Mouse (Mus musculus) kidney, adult 2 months (tissue): ENCODE data around the gene Paqr4. TPM values are rescaled to one million over a fixed set of nuclear protein-coding genes. Genes with fewer than 3 reads are reported as not detected.

Experiments
- DNase-seq: peaks from one replicate; pipeline ENCODE4 v3.0.0; 2021
- H3K27ac ChIP-seq: fragments of 200-500 bp; 2 replicates; pipeline ENCODE4 v1.5.1; 2012; ENCODE audit warnings: low read depth, low read length, control low read depth, inconsistent platforms; ENCODE audit not compliant: insufficient read depth
- H3K27me3 ChIP-seq: fragments of 200-500 bp; replicated peaks from 2 replicates; pipeline ENCODE4 v1.6.1; 2012; ENCODE audit warnings: mild to moderate bottlenecking, moderate library complexity, low read length, inconsistent platforms; ENCODE audit not compliant: control insufficient read depth, insufficient read depth
- H3K36me3 ChIP-seq: fragments of 200-500 bp; 2 replicates; pipeline ENCODE4 v1.6.1; 2012; ENCODE audit warnings: mild to moderate bottlenecking, moderate library complexity, low read length, inconsistent platforms; ENCODE audit not compliant: control insufficient read depth, insufficient read depth
- H3K4me1 ChIP-seq: fragments of 200-500 bp; 2 replicates; pipeline ENCODE4 v1.6.1; 2011; ENCODE audit warnings: low read length; ENCODE audit not compliant: control insufficient read depth, insufficient read depth
- H3K4me3 ChIP-seq: fragments of 200-500 bp; 2 replicates; pipeline ENCODE4 v1.5.1; 2011; ENCODE audit warnings: mild to moderate bottlenecking, low read depth, low read length, control low read depth; ENCODE audit not compliant: insufficient read depth
- CTCF ChIP-seq: fragments of 200-500 bp; conservative IDR thresholded peaks from 2 replicates; pipeline ENCODE4 v1.5.1; 2011; ENCODE audit warnings: low read depth, mild to moderate bottlenecking, control low read depth, low read length, moderate library complexity, mixed read lengths; ENCODE audit not compliant: insufficient read depth, insufficient read length
- POLR2A ChIP-seq: fragments of 200-500 bp; IDR thresholded peaks from one replicate; pipeline ENCODE4 v1.6.1; 2011; ENCODE audit warnings: low read depth, low read length, control low read depth
- WGBS: fragments of 180-500 bp; shearing (Covaris S2); methylation state at CpG from one replicate; pipeline ENCODE4 v1.1.7; 2018; 5-methylcytosine and 5-hydroxymethylcytosine counted together
- polyA plus RNA-seq: library from polyadenylated mRNA; depleted of rRNA; stranded (reverse); fragments of >200 nt; gene quantifications from 2 replicates; pipeline ENCODE4 v1.2.3, GENCODE M21; 2012; rRNA removed

The Paqr4 gene
- polyA plus RNA-seq = 9.7 and 10.8 TPM in 2 replicates

- Histone ChIP-seq H3K36me3 (no peaks in the 10 kb centered on the region), H3K4me1 (no peaks in the 10 kb centered on the region), H3K27me3 (peaks cover 1% of the 10 kb centered on the region; the same call in 1 of the 2 replicates), H3K4me3 (peak within 1 kb of the TSS; percentile 62), H3K27ac (no peak within 1 kb of the TSS)
- TF ChIP-seq POLR2A (no peak), CTCF (no peak)
- 6% methylated on average over 13 of the region's 13 CpGs for WGBS
- no peak for DNase-seq
Observed at GRCm38 (mm10) chr17:23740598-23741021, at the start of gene Paqr4. TSS of gene Paqr4 (minus strand) at chr17:23740867.

DNA sequence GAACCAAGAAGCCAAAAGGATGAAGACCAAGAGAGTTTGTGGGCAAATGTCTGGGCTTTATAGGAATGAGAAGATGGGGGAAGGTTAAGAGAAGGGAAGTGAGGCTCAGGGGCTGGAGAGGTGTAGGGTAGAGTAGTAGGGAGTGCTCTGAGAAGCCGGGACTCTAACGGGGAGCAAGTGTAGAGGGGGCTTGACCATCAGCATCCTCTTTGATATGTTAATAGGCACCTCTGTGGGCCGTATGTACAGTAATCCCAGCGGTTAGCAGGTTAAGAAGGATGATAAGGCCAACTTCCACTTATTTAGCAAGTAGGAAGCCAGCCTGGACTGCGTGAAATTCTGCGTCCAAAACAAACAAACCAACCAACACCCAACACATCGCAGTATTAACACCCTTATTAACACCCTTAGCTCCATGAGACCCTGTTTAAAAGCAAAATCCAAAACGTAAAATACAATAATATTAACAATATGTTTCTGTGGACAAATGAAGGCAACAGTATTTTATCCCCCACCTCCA, 49.1 kb upstream of the Paqr4 start:
- Histone ChIP-seq H3K36me3 (no peaks in the 10 kb centered on the region), H3K4me3 (peak overlapping the region; percentile 60), H3K4me1 (peaks cover 6% of the 10 kb centered on the region; the same call in 1 of the 2 replicates), H3K27me3 (no peaks in the 10 kb centered on the region), H3K27ac (peak overlapping the region; percentile 57; the same call in 1 of the 2 replicates)
- WGBS = 37% methylated on average over 8 of the region's 8 CpGs
- no peak for DNase-seq
- no peak for TF ChIP-seq CTCF
- no peak for TF ChIP-seq POLR2A

DNA sequence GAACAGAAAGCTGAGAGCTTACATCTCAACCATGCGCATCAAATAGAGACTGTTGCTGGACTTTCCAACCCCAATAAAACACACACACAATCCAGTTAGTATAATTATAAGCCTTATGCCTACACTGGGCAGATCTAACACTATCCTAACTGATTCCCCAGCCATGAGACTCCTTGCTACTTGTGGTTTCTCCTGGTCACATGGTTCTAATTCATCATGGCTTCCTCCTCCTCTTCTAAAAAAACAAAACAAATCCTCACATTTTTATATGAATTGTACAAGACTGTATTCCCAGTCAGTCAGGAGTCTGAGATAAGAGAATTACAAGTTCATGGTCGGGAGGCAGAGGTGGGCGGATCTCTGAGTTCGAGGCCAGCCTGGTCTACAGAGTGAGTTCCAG, 48.3 kb upstream of the Paqr4 start:
- Histone ChIP-seq H3K4me3 (no peak overlapping the region), H3K36me3 (no peaks in the 10 kb centered on the region), H3K27me3 (no peaks in the 10 kb centered on the region), H3K27ac (no peak overlapping the region), H3K4me1 (peaks cover 6% of the 10 kb centered on the region; the same call in 1 of the 2 replicates)
- WGBS = 95% methylated on average over 4 of the region's 4 CpGs
- no peak for TF ChIP-seq CTCF
- TF ChIP-seq POLR2A = no peak
- DNase-seq = no peak

DNA sequence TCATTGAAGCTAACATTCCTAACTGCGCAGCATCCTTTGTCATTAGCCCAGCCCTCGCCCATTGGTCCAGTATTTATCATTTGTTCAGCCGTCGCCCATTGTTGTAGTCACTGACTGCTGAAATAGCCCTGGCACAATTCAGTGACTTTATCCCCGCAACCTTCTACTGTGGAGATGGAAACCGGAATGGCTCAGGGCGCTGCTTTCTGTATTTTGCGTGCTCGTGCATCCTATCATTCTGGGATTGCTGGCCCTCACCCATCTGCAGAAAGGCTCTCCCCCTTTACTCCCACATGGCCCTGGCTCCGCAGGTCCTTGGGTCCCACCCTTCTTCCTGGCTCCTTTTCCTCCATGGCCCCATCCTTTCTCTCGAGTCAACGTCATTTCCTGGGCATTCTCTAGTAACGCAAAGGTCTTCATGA, 45.9 kb upstream of the Paqr4 start:
- peak; percentile 30 for DNase-seq
- no peak for TF ChIP-seq CTCF
- TF ChIP-seq POLR2A = no peak
- WGBS = 14% methylated on average over 13 of the region's 13 CpGs
- H3K36me3 ChIP-seq = no peaks in the 10 kb centered on the region
- H3K4me3 ChIP-seq = peak overlapping the region; percentile 59
- peaks cover 6% of the 10 kb centered on the region; the same call in 1 of the 2 replicates for H3K4me1 ChIP-seq
- H3K27me3 ChIP-seq = no peaks in the 10 kb centered on the region
- H3K27ac ChIP-seq = peak overlapping the region; percentile 41; the same call in 1 of the 2 replicates

- 4% methylated on average over 43 of the region's 43 CpGs for WGBS
- Histone ChIP-seq H3K27me3 (no peaks in the 10 kb centered on the region), H3K27ac (peak within 1 kb of the TSS; percentile 41; the same call in 1 of the 2 replicates), H3K4me3 (peak within 1 kb of the TSS; percentile 59), H3K4me1 (peaks cover 6% of the 10 kb centered on the region; the same call in 1 of the 2 replicates), H3K36me3 (no peaks in the 10 kb centered on the region)
- TF ChIP-seq POLR2A = no peak
- TF ChIP-seq CTCF = 0 out of 2 replicates have a peak, but pooled peaks have one; percentile 6
- peak; percentile 89 for DNase-seq
Observed at GRCm38 (mm10) chr17:23785561-23786471, 45.1 kb upstream of the Paqr4 start, which contains the start of gene Flywch2. TSS of gene Flywch2 (minus strand) at chr17:23786081.

- peaks cover 6% of the 10 kb centered on the region; the same call in 1 of the 2 replicates for H3K4me1 ChIP-seq
- no peak for DNase-seq
- no peak overlapping the region for H3K27ac ChIP-seq
- no peak for TF ChIP-seq POLR2A
- TF ChIP-seq CTCF = no peak
- no peak overlapping the region for H3K4me3 ChIP-seq
- H3K27me3 ChIP-seq = no peaks in the 10 kb centered on the region
- no peaks in the 10 kb centered on the region for H3K36me3 ChIP-seq
Observed at GRCm38 (mm10) chr17:23783352-23783751, 42.7 kb upstream of the Paqr4 start.

GRCm38 (mm10) chr17:23778447-23778846, 37.8 kb upstream of the Paqr4 start:
- no peak for DNase-seq
- H3K27ac ChIP-seq = no peak overlapping the region
- H3K27me3 ChIP-seq = no peaks in the 10 kb centered on the region
- no peak overlapping the region for H3K4me3 ChIP-seq
- WGBS = 60% methylated on average over 2 of the region's 2 CpGs
- no peaks in the 10 kb centered on the region; the same call in 1 of the 2 replicates for H3K4me1 ChIP-seq
- TF ChIP-seq CTCF = no peak
- TF ChIP-seq POLR2A = no peak
- no peaks in the 10 kb centered on the region for H3K36me3 ChIP-seq
